Mouse (Mus musculus) neural tube, embryonic 14.5 days (tissue): Measurements from ENCODE around the gene Col8a2. TPM values are rescaled to one million over a fixed set of nuclear protein-coding genes. Genes with fewer than 3 reads are reported as not detected.

Experiments used
- ATAC-seq: fragments of 200-750 bp; cut with Nextera tagmentation; 2 replicates; pipeline ENCODE4 v1.8.0; 2017; ENCODE audit warnings: low read depth, mild to moderate bottlenecking, moderate TSS enrichment, moderate library complexity
- H3K27ac ChIP-seq: fragments of 300-500 bp; sonication (generic); 2 replicates; pipeline ENCODE4 v1.5.1; 2014; ENCODE audit warnings: low read depth, mild to moderate bottlenecking, control low read depth, low read length, moderate library complexity, mixed read lengths
- H3K27me3 ChIP-seq: fragments of 300-500 bp; sonication (generic); 2 replicates; pipeline ENCODE4 v1.6.1; 2014; ENCODE audit warnings: low read length; ENCODE audit not compliant: control insufficient read depth, insufficient read depth
- H3K36me3 ChIP-seq: fragments of 300-500 bp; sonication (generic); 2 replicates; pipeline ENCODE4 v1.6.1; 2014; ENCODE audit warnings: low read length, mixed read lengths; ENCODE audit not compliant: control insufficient read depth, insufficient read depth
- H3K4me1 ChIP-seq: fragments of 300-500 bp; sonication (generic); 2 replicates; pipeline ENCODE4 v1.6.1; 2014; ENCODE audit warnings: low read length; ENCODE audit not compliant: control insufficient read depth, insufficient read depth
- H3K4me2 ChIP-seq: fragments of 300-500 bp; sonication (generic); 2 replicates; pipeline ENCODE4 v1.6.1; 2014; ENCODE audit warnings: mild to moderate bottlenecking, low read depth, low read length, control low read depth
- H3K4me3 ChIP-seq: fragments of 300-500 bp; sonication (generic); 2 replicates; pipeline ENCODE4 v1.5.1; 2014; ENCODE audit warnings: low read depth, low read length, control low read depth, mixed read lengths
- H3K9ac ChIP-seq: fragments of 300-500 bp; sonication (generic); replicated peaks from 2 replicates; pipeline ENCODE4 v1.6.1; 2014; ENCODE audit warnings: low read depth, mild to moderate bottlenecking, control low read depth, low read length, mixed read lengths
- H3K9me3 ChIP-seq: fragments of 300-500 bp; sonication (generic); 2 replicates; pipeline ENCODE4 v1.6.1; 2016; ENCODE audit warnings: low read length; ENCODE audit not compliant: control insufficient read depth
- WGBS: fragments of 180-500 bp; shearing (Covaris S2); extraction: QIAGEN DNeasy Blood & Tissue Kit; methylation state at CpG from one replicate; pipeline ENCODE4 v1.1.7; 2014; 5-methylcytosine and 5-hydroxymethylcytosine counted together
- polyA plus RNA-seq: library from polyadenylated mRNA; unstranded; fragments of >200 nt; fragmentation: Nextera tagmentation; extraction: Ambion mirVana; gene quantifications from 2 replicates; pipeline ENCODE4 v1.2.1, GENCODE M21; 2014

Gene Col8a2
- polyA plus RNA-seq, 1 experiment from 2014 or later = 1.3 TPM

DNA sequence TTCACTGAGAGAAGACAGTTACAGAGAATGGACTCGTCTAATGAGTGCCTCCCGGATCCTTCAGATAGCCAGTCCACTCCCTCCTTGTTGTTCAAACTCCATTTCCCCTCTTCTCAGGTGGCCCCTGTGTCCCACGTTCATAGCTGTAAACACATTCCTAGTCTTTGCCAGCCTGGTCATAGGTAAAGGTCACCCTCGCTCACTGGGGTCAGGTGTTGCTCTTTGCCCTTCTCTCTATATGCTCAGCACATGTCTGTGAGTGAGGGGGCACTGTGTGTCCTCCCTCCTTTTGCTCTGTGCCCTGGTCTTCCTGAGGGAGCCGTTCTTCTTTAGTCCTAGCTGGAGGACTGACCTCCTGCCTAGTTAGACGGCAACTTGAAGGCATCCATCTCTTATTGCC lies 33.2 kb downstream of the Col8a2 start:
- no peaks in the 10 kb centered on the region for H3K27me3 ChIP-seq
- no peak for ATAC-seq
- H3K4me1 ChIP-seq = peaks cover 7% of the 10 kb centered on the region
- WGBS = 96% methylated on average over 6 of the region's 6 CpGs
- peaks cover 24% of the 10 kb centered on the region for H3K36me3 ChIP-seq
- no peak overlapping the region for H3K4me2 ChIP-seq
- no peak overlapping the region for H3K4me3 ChIP-seq
- no peak overlapping the region for H3K27ac ChIP-seq
- H3K9me3 ChIP-seq = no peaks in the 10 kb centered on the region
- no peak overlapping the region for H3K9ac ChIP-seq

DNA sequence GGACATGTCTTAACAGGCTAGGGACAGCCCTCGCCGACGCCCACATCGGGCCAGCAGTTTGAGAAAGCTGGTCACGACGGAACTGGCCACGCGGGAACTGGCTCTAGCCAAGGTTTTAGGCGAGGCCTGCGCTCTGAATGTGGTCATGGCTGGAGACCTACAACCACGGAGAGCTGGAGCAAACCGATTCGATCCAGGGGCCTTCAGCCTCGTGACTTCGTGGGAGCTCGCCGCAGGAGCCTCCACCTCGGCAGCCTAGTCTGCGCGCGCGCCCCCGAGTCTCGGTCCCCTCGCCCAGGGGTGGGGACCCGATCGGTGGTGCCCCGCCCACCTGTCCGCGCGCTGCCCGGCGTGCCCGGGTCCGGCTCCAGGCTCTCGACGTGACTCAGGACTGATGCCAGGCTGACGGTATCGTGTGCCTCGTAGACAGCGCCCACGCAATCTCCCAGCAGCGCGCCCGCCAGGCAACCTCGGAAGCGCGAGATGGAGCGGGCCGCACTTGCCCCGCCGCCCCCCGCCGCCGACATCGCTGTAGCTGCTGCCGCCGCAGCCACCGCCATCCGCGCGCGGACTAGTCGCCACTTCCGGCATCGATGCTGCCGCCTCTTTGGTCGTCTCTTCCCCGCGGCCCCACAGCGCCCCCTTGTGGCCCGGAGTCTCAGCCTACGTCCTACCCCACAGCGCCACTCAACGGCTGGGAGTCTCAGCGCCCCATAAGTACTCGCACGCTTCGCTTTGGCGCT lies 34.7 kb downstream of the Col8a2 start, which contains the start of gene Adprhl2:
TSS of gene Adprhl2 (minus strand) at position 593 of the 743 bp plus-strand sequence.
- H3K27me3 ChIP-seq = no peaks in the 10 kb centered on the region
- H3K4me3 ChIP-seq = peak within 1 kb of the TSS; percentile 65
- peaks cover 18% of the 10 kb centered on the region for H3K36me3 ChIP-seq
- H3K4me1 ChIP-seq = peaks cover 7% of the 10 kb centered on the region
- no peaks in the 10 kb centered on the region for H3K9me3 ChIP-seq
- H3K9ac ChIP-seq = peak within 1 kb of the TSS; percentile 83
- peak within 1 kb of the TSS; percentile 81 for H3K27ac ChIP-seq
- peak; percentile 88 for ATAC-seq
- WGBS = under 1% methylated on average over 77 of the region's 80 CpGs
- H3K4me2 ChIP-seq = peak within 1 kb of the TSS; percentile 76

DNA sequence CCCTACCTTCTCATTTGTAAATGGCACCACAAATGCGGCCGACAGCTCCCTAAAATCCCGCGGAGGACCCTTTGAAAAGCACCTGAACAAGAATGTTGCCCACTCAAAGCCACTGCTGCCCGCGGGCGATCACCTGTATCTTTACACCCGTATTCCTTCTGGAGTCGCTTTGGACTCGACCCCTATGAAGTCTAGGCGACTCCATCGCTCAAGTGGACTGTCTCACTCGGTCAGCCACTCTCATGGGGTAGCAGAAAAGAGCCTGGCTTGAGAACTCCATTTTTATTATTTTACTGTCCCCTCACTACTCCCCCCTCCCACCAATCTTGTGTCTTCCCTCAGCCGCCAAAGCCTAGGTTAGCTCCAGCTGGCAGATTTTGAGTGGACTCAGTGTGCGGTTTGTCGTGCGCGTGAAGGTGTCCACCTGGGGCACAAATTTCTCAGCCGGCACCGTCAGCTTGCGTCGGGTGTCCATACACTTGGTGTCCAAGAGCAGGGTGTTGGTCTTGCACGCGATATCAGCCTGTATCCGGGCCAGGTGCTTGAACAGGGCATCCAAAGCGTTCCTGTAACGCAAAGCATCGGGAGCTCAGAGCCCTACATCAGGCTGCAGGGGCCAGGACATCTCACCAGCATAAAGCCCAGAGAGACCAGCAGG lies 35.4 kb downstream of the Col8a2 start:
- 55% methylated on average over 28 of the region's 28 CpGs for WGBS
- no peak overlapping the region for H3K27ac ChIP-seq
- ATAC-seq = peak; percentile 23
- peaks cover 11% of the 10 kb centered on the region for H3K36me3 ChIP-seq
- peak overlapping the region; percentile 65 for H3K4me3 ChIP-seq
- no peak overlapping the region for H3K9ac ChIP-seq
- H3K4me2 ChIP-seq = peak overlapping the region; percentile 76
- H3K27me3 ChIP-seq = no peaks in the 10 kb centered on the region
- peaks cover 7% of the 10 kb centered on the region for H3K4me1 ChIP-seq
- H3K9me3 ChIP-seq = no peaks in the 10 kb centered on the region

- no peak for ATAC-seq
- no peaks in the 10 kb centered on the region for H3K27me3 ChIP-seq
- H3K9me3 ChIP-seq = no peaks in the 10 kb centered on the region
- 94% methylated on average over 13 of the region's 13 CpGs for WGBS
- no peak overlapping the region for H3K9ac ChIP-seq
- H3K27ac ChIP-seq = no peak overlapping the region
- no peak overlapping the region for H3K4me2 ChIP-seq
- peaks cover 5% of the 10 kb centered on the region; the same call in 1 of the 2 replicates for H3K36me3 ChIP-seq
- H3K4me1 ChIP-seq = peaks cover 7% of the 10 kb centered on the region
- H3K4me3 ChIP-seq = no peak overlapping the region
Observed at GRCm38 (mm10) chr4:126322646-126323045, 36.1 kb downstream of the Col8a2 start.

DNA sequence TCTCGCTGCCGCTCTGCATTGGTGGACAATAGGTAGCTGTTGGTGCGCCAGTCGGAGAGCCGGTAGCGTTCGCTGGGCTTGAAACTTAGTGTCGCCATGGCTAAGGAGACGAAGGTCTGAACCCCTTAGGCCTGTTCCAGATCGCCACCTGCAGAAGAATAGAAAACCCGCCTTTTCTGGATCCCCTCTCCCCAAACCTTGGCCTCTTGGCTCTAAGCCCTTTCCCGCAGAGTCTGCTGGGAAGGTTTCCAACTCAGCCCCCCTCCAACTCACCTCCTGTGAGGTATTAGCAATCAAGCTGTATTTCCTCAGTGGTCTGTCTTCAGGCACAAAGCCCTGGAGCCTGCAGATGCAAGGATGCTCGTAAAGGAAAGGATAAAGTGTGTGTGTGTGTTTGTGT lies 38.3 kb downstream of the Col8a2 start:
- Histone ChIP-seq H3K9me3 (no peaks in the 10 kb centered on the region), H3K36me3 (no peaks in the 10 kb centered on the region), H3K27me3 (no peaks in the 10 kb centered on the region), H3K9ac (0 out of 2 replicates have a peak overlapping the region, but pooled peaks have one; percentile 21), H3K4me2 (peak overlapping the region; percentile 16; the same call in 1 of the 2 replicates), H3K4me1 (peaks cover 7% of the 10 kb centered on the region), H3K4me3 (no peak overlapping the region), H3K27ac (no peak overlapping the region)
- 28% methylated on average over 13 of the region's 13 CpGs for WGBS
- ATAC-seq = no peak

GRCm38 (mm10) chr4:126325281-126325861 lies 38.8 kb downstream of the Col8a2 start, which contains the start of gene Tekt2:
Gene Tekt2 (minus strand): TSS chr4:126325688.
- Histone ChIP-seq H3K27me3 (no peaks in the 10 kb centered on the region), H3K4me1 (peaks cover 5% of the 10 kb centered on the region), H3K27ac (no peak within 1 kb of the TSS), H3K36me3 (no peaks in the 10 kb centered on the region), H3K9ac (0 out of 2 replicates have a peak within 1 kb of the TSS, but pooled peaks have one; percentile 21), H3K4me2 (peak within 1 kb of the TSS; percentile 16; the same call in 1 of the 2 replicates), H3K9me3 (no peaks in the 10 kb centered on the region), H3K4me3 (no peak within 1 kb of the TSS)
- no peak for ATAC-seq
- 9% methylated on average over 23 of the region's 23 CpGs for WGBS

DNA sequence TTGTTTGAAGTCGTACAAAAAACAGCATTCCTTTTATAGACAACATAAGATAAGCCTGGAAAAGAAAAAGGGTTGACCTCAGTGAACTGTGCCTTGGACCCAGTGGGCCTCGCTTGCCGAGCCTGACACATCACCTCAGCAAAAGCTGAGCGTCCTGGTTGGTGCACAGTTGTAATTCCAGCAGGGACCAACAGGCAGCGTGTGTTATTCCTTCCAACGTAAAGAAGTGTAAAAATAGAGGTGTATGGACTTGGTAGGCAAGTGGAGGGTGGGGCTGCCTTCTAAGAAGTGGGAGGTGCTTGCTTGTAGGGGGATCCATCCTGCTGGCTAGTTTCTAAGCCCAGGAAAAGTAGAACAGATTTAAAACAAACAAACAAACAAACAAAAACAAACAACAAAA lies 39.4 kb downstream of the Col8a2 start:
- no peak for ATAC-seq
- 26% methylated on average over 6 of the region's 6 CpGs for WGBS
- H3K27me3 ChIP-seq = no peaks in the 10 kb centered on the region
- H3K9me3 ChIP-seq = no peaks in the 10 kb centered on the region
- no peaks in the 10 kb centered on the region for H3K4me1 ChIP-seq
- H3K4me2 ChIP-seq = no peak overlapping the region
- no peak overlapping the region for H3K4me3 ChIP-seq
- H3K27ac ChIP-seq = no peak overlapping the region
- H3K9ac ChIP-seq = no peak overlapping the region
- no peaks in the 10 kb centered on the region for H3K36me3 ChIP-seq

- Histone ChIP-seq H3K9me3 (no peaks in the 10 kb centered on the region), H3K4me1 (no peaks in the 10 kb centered on the region), H3K4me2 (no peak overlapping the region), H3K36me3 (no peaks in the 10 kb centered on the region), H3K27me3 (no peaks in the 10 kb centered on the region), H3K27ac (no peak overlapping the region), H3K4me3 (no peak overlapping the region), H3K9ac (no peak overlapping the region)
- WGBS = 87% methylated on average over 4 of the region's 4 CpGs
- no peak for ATAC-seq
Observed at GRCm38 (mm10) chr4:126330295-126330694, 43.7 kb downstream of the Col8a2 start.

DNA sequence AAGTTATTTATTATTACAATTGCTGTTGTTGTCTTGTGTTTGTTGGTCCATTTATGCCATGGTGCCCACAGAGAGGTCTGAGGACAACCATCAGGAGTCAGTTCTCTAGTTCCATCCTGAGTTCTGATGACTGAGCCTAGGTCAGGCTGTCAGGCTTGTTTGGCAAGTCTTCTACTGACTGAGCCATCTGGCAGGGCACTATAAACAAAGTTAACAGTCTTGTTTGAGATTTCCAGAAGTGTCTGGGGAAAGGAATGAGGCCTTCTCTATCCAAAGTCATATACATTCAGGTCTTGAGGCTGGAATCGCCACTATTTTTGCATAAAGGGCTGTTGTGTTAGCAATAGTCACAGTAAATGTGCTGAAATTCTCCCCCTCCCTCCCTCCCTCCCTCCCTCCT lies 45.2 kb downstream of the Col8a2 start:
- Histone ChIP-seq H3K4me3 (no peak overlapping the region), H3K9me3 (no peaks in the 10 kb centered on the region), H3K27ac (no peak overlapping the region), H3K4me1 (no peaks in the 10 kb centered on the region), H3K4me2 (no peak overlapping the region), H3K36me3 (no peaks in the 10 kb centered on the region), H3K9ac (no peak overlapping the region), H3K27me3 (no peaks in the 10 kb centered on the region)
- no peak for ATAC-seq
- WGBS = 61% methylated on average over 1 of the region's 1 CpGs
